Mouse (Mus musculus) C2C12 (cell line): ENCODE data around the gene Gm28043.

ENCODE experiments used
- CEBPB ChIP-seq: IDR thresholded peaks from one replicate; pipeline ENCODE4 v1.6.1; 2011; ENCODE audit warnings: low read depth, mild to moderate bottlenecking, control low read depth, moderate library complexity
- CTCF ChIP-seq: IDR thresholded peaks from one replicate; pipeline ENCODE4 v1.5.1; 2011; ENCODE audit not compliant: control insufficient read depth, insufficient read depth, insufficient read length
- MAX ChIP-seq: IDR thresholded peaks from one replicate; pipeline ENCODE4 v1.6.1; 2011; ENCODE audit warnings: mild to moderate bottlenecking, control low read depth
- MYOD1 ChIP-seq: IDR thresholded peaks from one replicate; pipeline ENCODE4 v1.6.1; 2011; ENCODE audit warnings: low read depth; ENCODE audit not compliant: control insufficient read depth, insufficient read length
- MYOG ChIP-seq: IDR thresholded peaks from one replicate; pipeline ENCODE4 v1.6.1; 2011; ENCODE audit not compliant: control insufficient read depth, insufficient read length; ENCODE audit errors: extremely low read depth
- USF1 ChIP-seq: IDR thresholded peaks from one replicate; pipeline ENCODE4 v1.6.1; 2011; ENCODE audit warnings: low read depth, mild to moderate bottlenecking, control low read depth, moderate library complexity

DNA sequence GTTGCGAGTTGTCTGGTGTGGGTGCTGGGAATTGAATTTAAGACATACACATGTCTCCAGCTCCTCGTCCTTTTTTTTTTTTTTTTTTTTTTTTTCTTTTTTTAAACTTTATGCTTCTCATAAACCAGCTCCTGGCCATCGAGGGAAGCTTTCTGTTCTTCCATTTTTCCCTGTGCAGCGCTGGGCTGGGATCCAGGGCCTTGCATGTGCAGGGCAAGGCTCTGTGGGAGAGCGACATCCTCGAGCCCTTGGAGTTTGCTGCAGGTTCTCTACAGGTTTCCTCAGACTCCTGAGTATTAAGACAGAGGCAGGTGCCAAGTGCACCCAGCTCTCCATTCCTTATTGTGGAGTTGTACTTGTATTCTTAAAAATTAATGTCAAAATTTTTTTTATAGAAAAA lies 47.5 kb downstream of the Gm28043 start:
- TF ChIP-seq CTCF (no peak), MAX (no peak), MYOD1 (no peak), MYOG (no peak), USF1 (no peak), CEBPB (no peak)
